Mouse (Mus musculus): ENCODE measurements around the gene 4933417A18Rik. TPM values are rescaled to one million over a fixed set of nuclear protein-coding genes. Genes with fewer than 3 reads are reported as not detected.
A peak's percentile ranks its signal among the peaks of the same experiment; 100 is the strongest.
"Not testable (repeated sequence)": the region's sequence is repeated elsewhere in the genome, so short reads cannot be mapped to it uniquely, and the experiment has no call there.

4933417A18Rik gene
- polyA plus RNA-seq (2012; rRNA removed) = 0.16 TPM in 1 of 2 replicates, not detected in the other

GRCm38 (mm10) chr13:34924210-34924609 is at the start of gene 4933417A18Rik, which contains the start of gene Fam217a:
TSS of gene 4933417A18Rik (plus strand) at chr13:34924409.
TSS of gene Fam217a (minus strand) at chr13:34924310.
- DNase-seq (ENCODE audit: low read depth) = no peak

GRCm38 (mm10) chr13:34874736-34875135 is 49.5 kb upstream of the 4933417A18Rik start:
- DNase-seq (ENCODE audit: low read depth) = not testable (repeated sequence)

GRCm38 (mm10) chr13:34875166-34875710 is 49.0 kb upstream of the 4933417A18Rik start, which contains the start of gene Prpf4b:
TSS of gene Prpf4b (plus strand) at chr13:34875302.
- DNase-seq (ENCODE audit: low read depth) = peak; percentile 56

GRCm38 (mm10) chr13:34875741-34876445 is 48.3 kb upstream of the 4933417A18Rik start:
- no peak for DNase-seq (ENCODE audit: low read depth)

GRCm38 (mm10) chr13:34876481-34876880 is 47.7 kb upstream of the 4933417A18Rik start:
- DNase-seq (ENCODE audit: low read depth) = no peak

GRCm38 (mm10) chr13:34892871-34893270 is 31.3 kb upstream of the 4933417A18Rik start:
- no peak for DNase-seq (ENCODE audit: low read depth)

GRCm38 (mm10) chr13:34914614-34915013 is 9.6 kb upstream of the 4933417A18Rik start:
- DNase-seq (ENCODE audit: low read depth) = no peak

- DNase-seq (ENCODE audit: low read depth) = no peak
Measured at GRCm38 (mm10) chr13:34916520-34917167, 7.6 kb upstream of the 4933417A18Rik start.

GRCm38 (mm10) chr13:34934931-34935644 is 10.9 kb downstream of the 4933417A18Rik start:
- DNase-seq (ENCODE audit: low read depth) = no peak

- no peak for DNase-seq (ENCODE audit: low read depth)
Measured at GRCm38 (mm10) chr13:34942370-34942769, 18.2 kb downstream of the 4933417A18Rik start.

GRCm38 (mm10) chr13:34951437-34951836 is 27.2 kb downstream of the 4933417A18Rik start:
- not testable (repeated sequence) for DNase-seq (ENCODE audit: low read depth)

GRCm38 (mm10) chr13:34956901-34957300 is 32.7 kb downstream of the 4933417A18Rik start:
- DNase-seq (ENCODE audit: low read depth) = no peak

- not testable (repeated sequence) for DNase-seq (ENCODE audit: low read depth)
Measured at GRCm38 (mm10) chr13:34958158-34958557, 33.9 kb downstream of the 4933417A18Rik start.

- DNase-seq (ENCODE audit: low read depth) = no peak
Measured at GRCm38 (mm10) chr13:34960996-34961770, 37.0 kb downstream of the 4933417A18Rik start.

- no peak for DNase-seq (ENCODE audit: low read depth)
Measured at GRCm38 (mm10) chr13:34963511-34964397, 39.5 kb downstream of the 4933417A18Rik start, which contains the start of gene Eci3. TSS of gene Eci3 (minus strand) at chr13:34963810.

- no peak for DNase-seq (ENCODE audit: low read depth)
Measured at GRCm38 (mm10) chr13:34964419-34964818, 40.2 kb downstream of the 4933417A18Rik start.

- no peak for DNase-seq (ENCODE audit: low read depth)
Measured at GRCm38 (mm10) chr13:34964866-34965265, 40.7 kb downstream of the 4933417A18Rik start.

GRCm38 (mm10) chr13:34965647-34966046 is 41.4 kb downstream of the 4933417A18Rik start:
- not testable (repeated sequence) for DNase-seq (ENCODE audit: low read depth)

- DNase-seq (ENCODE audit: low read depth) = not testable (repeated sequence)
Measured at GRCm38 (mm10) chr13:34972456-34972855, 48.2 kb downstream of the 4933417A18Rik start.

- DNase-seq (ENCODE audit: low read depth) = no peak
Measured at GRCm38 (mm10) chr13:34973149-34973548, 48.9 kb downstream of the 4933417A18Rik start.
